Mouse (Mus musculus): Measurements from ENCODE around the gene Fblim1.

Gene Fblim1

GRCm38 (mm10) chr4:141628661-141629060 lies 22.8 kb upstream of the Fblim1 start:
- in situ Hi-C loops (cut with MboI; ENCODE audit: low pct_unique_long_range_greater_than_20kb in 1 of 2, low sequenced_read_pairs in 2 of 2, unreplicated experiment in 1 of 2) = no loop called here

- in situ Hi-C loops (cut with MboI; ENCODE audit: low pct_unique_long_range_greater_than_20kb in 1 of 2, low sequenced_read_pairs in 2 of 2, unreplicated experiment in 1 of 2) = no loop called here
Observed at GRCm38 (mm10) chr4:141627502-141627901, 21.6 kb upstream of the Fblim1 start.

GRCm38 (mm10) chr4:141625774-141626550 lies 20.1 kb upstream of the Fblim1 start:
- in situ Hi-C loops (cut with MboI; ENCODE audit: low pct_unique_long_range_greater_than_20kb in 1 of 2, low sequenced_read_pairs in 2 of 2, unreplicated experiment in 1 of 2) = no loop called here

- in situ Hi-C loops (cut with MboI; ENCODE audit: low pct_unique_long_range_greater_than_20kb in 1 of 2, low sequenced_read_pairs in 2 of 2, unreplicated experiment in 1 of 2) = no loop called here
Observed at GRCm38 (mm10) chr4:141624983-141625773, 19.3 kb upstream of the Fblim1 start.

- in situ Hi-C loops (cut with MboI; ENCODE audit: low pct_unique_long_range_greater_than_20kb in 1 of 2, low sequenced_read_pairs in 2 of 2, unreplicated experiment in 1 of 2) = no loop called here
Observed at GRCm38 (mm10) chr4:141624134-141624533, 18.2 kb upstream of the Fblim1 start.

- in situ Hi-C loops (cut with MboI; ENCODE audit: low pct_unique_long_range_greater_than_20kb in 1 of 2, low sequenced_read_pairs in 2 of 2, unreplicated experiment in 1 of 2) = no loop called here
Observed at GRCm38 (mm10) chr4:141623666-141624065, 17.8 kb upstream of the Fblim1 start, which contains the start of gene Slc25a34. TSS of gene Slc25a34 (minus strand) at chr4:141623821.

GRCm38 (mm10) chr4:141623037-141623436 lies 17.1 kb upstream of the Fblim1 start:
- in situ Hi-C loops (cut with MboI; ENCODE audit: low pct_unique_long_range_greater_than_20kb in 1 of 2, low sequenced_read_pairs in 2 of 2, unreplicated experiment in 1 of 2) = no loop called here

- in situ Hi-C loops (cut with MboI; ENCODE audit: low pct_unique_long_range_greater_than_20kb in 1 of 2, low sequenced_read_pairs in 2 of 2, unreplicated experiment in 1 of 2) = no loop called here
Observed at GRCm38 (mm10) chr4:141622580-141622979, 16.7 kb upstream of the Fblim1 start.

GRCm38 (mm10) chr4:141622091-141622490 lies 16.2 kb upstream of the Fblim1 start:
- in situ Hi-C loops (cut with MboI; ENCODE audit: low pct_unique_long_range_greater_than_20kb in 1 of 2, low sequenced_read_pairs in 2 of 2, unreplicated experiment in 1 of 2) = no loop called here

- in situ Hi-C loops (cut with MboI; ENCODE audit: low pct_unique_long_range_greater_than_20kb in 1 of 2, low sequenced_read_pairs in 2 of 2, unreplicated experiment in 1 of 2) = no loop called here
Observed at GRCm38 (mm10) chr4:141621297-141621696, 15.4 kb upstream of the Fblim1 start.

GRCm38 (mm10) chr4:141619299-141619883 lies 13.5 kb upstream of the Fblim1 start:
- in situ Hi-C loops (cut with MboI; ENCODE audit: low pct_unique_long_range_greater_than_20kb in 1 of 2, low sequenced_read_pairs in 2 of 2, unreplicated experiment in 1 of 2) = no loop called here

- in situ Hi-C loops (cut with MboI; ENCODE audit: low pct_unique_long_range_greater_than_20kb in 1 of 2, low sequenced_read_pairs in 2 of 2, unreplicated experiment in 1 of 2) = no loop called here
Observed at GRCm38 (mm10) chr4:141618565-141619243, 12.8 kb upstream of the Fblim1 start, which contains the start of gene Tmem82. TSS of gene Tmem82 (minus strand) at chr4:141618633.

GRCm38 (mm10) chr4:141617863-141618564 lies 12.1 kb upstream of the Fblim1 start:
- in situ Hi-C loops (cut with MboI; ENCODE audit: low pct_unique_long_range_greater_than_20kb in 1 of 2, low sequenced_read_pairs in 2 of 2, unreplicated experiment in 1 of 2) = no loop called here

- in situ Hi-C loops (cut with MboI; ENCODE audit: low pct_unique_long_range_greater_than_20kb in 1 of 2, low sequenced_read_pairs in 2 of 2, unreplicated experiment in 1 of 2) = no loop called here
Observed at GRCm38 (mm10) chr4:141617299-141617698, 11.4 kb upstream of the Fblim1 start.

- in situ Hi-C loops (cut with MboI; ENCODE audit: low pct_unique_long_range_greater_than_20kb in 1 of 2, low sequenced_read_pairs in 2 of 2, unreplicated experiment in 1 of 2) = no loop called here
Observed at GRCm38 (mm10) chr4:141616811-141617210, 10.9 kb upstream of the Fblim1 start.

- in situ Hi-C loops (cut with MboI; ENCODE audit: low pct_unique_long_range_greater_than_20kb in 1 of 2, low sequenced_read_pairs in 2 of 2, unreplicated experiment in 1 of 2) = no loop called here
Observed at GRCm38 (mm10) chr4:141614946-141615345, 9.1 kb upstream of the Fblim1 start.

- in situ Hi-C loops (cut with MboI; ENCODE audit: low pct_unique_long_range_greater_than_20kb in 1 of 2, low sequenced_read_pairs in 2 of 2, unreplicated experiment in 1 of 2) = no loop called here
Observed at GRCm38 (mm10) chr4:141609538-141609937, 3.6 kb upstream of the Fblim1 start.

- in situ Hi-C loops (cut with MboI; ENCODE audit: low pct_unique_long_range_greater_than_20kb in 1 of 2, low sequenced_read_pairs in 2 of 2, unreplicated experiment in 1 of 2) = no loop called here
Observed at GRCm38 (mm10) chr4:141605421-141605820, 475 bp downstream of the Fblim1 start.
